Mouse (Mus musculus): Measurements from ENCODE around the gene Zc3h13.

The Zc3h13 gene

GRCm38 (mm10) chr14:75323354-75323753 is 39.2 kb downstream of the Zc3h13 start:
- DNase-seq (ENCODE audit: low spot score): no peak

GRCm38 (mm10) chr14:75328062-75328461 is 43.9 kb downstream of the Zc3h13 start:
- DNase-seq (ENCODE audit: low spot score): no peak

- DNase-seq (ENCODE audit: low spot score): no peak
Observed at GRCm38 (mm10) chr14:75330621-75331020, 46.4 kb downstream of the Zc3h13 start.

GRCm38 (mm10) chr14:75334321-75334720 is 50.1 kb downstream of the Zc3h13 start:
- DNase-seq (ENCODE audit: low spot score): no peak

GRCm38 (mm10) chr14:75337884-75338283 is 53.7 kb downstream of the Zc3h13 start:
- no peak for DNase-seq (ENCODE audit: low spot score)

GRCm38 (mm10) chr14:75346041-75346440 is 61.9 kb downstream of the Zc3h13 start:
- no peak for DNase-seq (ENCODE audit: low spot score)

GRCm38 (mm10) chr14:75351626-75352025 is 67.5 kb downstream of the Zc3h13 start:
- DNase-seq (ENCODE audit: low spot score): no peak

- DNase-seq (ENCODE audit: low spot score): no peak
Observed at GRCm38 (mm10) chr14:75363316-75363715, 79.1 kb downstream of the Zc3h13 start.

- DNase-seq (ENCODE audit: low spot score): no peak
Observed at GRCm38 (mm10) chr14:75365301-75366035, 81.3 kb downstream of the Zc3h13 start.

- DNase-seq (ENCODE audit: low spot score): no peak
Observed at GRCm38 (mm10) chr14:75366741-75367140, 82.6 kb downstream of the Zc3h13 start.

- no peak for DNase-seq (ENCODE audit: low spot score)
Observed at GRCm38 (mm10) chr14:75367503-75367902, 83.3 kb downstream of the Zc3h13 start.

GRCm38 (mm10) chr14:75369880-75370279 is 85.7 kb downstream of the Zc3h13 start:
- DNase-seq (ENCODE audit: low spot score): no peak

GRCm38 (mm10) chr14:75375006-75375598 is 90.9 kb downstream of the Zc3h13 start:
- DNase-seq (ENCODE audit: low spot score): no peak

GRCm38 (mm10) chr14:75376256-75376655 is 92.1 kb downstream of the Zc3h13 start:
- DNase-seq (ENCODE audit: low spot score): no peak

GRCm38 (mm10) chr14:75377612-75378011 is 93.4 kb downstream of the Zc3h13 start:
- no peak for DNase-seq (ENCODE audit: low spot score)
